Mouse (Mus musculus) heart, embryonic 14.5 days (tissue): ENCODE measurements around the gene Rasl12. TPM values are rescaled to one million over a fixed set of nuclear protein-coding genes. Genes with fewer than 3 reads are reported as not detected.

Experiments used
- ATAC-seq: fragments of 200-750 bp; cut with Nextera tagmentation; 2 replicates; pipeline ENCODE4 v1.8.0; 2017; ENCODE audit warnings: low read depth, moderate TSS enrichment; ENCODE audit not compliant: insufficient number of reproducible peaks, insufficient read depth, low FRiP score
- H3K27ac ChIP-seq, 2 experiments: fragments of 200-500 bp in 1 of 2; fragments of 300-500 bp in 1 of 2; sonication (generic) in 1 of 2; replicated peaks in 1 of 2; 2 replicates each; pipeline ENCODE4 v1.5.1; 2012 to 2014; ENCODE audit warnings: low read depth in 2 of 2, low read length in 2 of 2, control low read depth in 1 of 2, mild to moderate bottlenecking in 1 of 2, mixed read lengths in 1 of 2; ENCODE audit not compliant: control insufficient read depth in 1 of 2, insufficient read depth in 1 of 2
- H3K27me3 ChIP-seq: fragments of 300-500 bp; sonication (generic); 2 replicates; pipeline ENCODE4 v1.6.1; 2014; ENCODE audit warnings: mild to moderate bottlenecking, low read length, control low read depth; ENCODE audit not compliant: control insufficient read depth, insufficient read depth
- H3K36me3 ChIP-seq: fragments of 300-500 bp; sonication (generic); 2 replicates; pipeline ENCODE4 v1.6.1; 2014; ENCODE audit warnings: mild to moderate bottlenecking, control low read depth, low read length, mixed read lengths; ENCODE audit not compliant: control insufficient read depth, insufficient read depth
- H3K4me1 ChIP-seq, 2 experiments: fragments of 200-500 bp in 1 of 2; fragments of 300-500 bp in 1 of 2; sonication (generic) in 1 of 2; 2 replicates each; pipeline ENCODE4 v1.6.1; 2012 to 2014; ENCODE audit warnings: low read length in 2 of 2, control low read depth in 1 of 2, mixed read lengths in 1 of 2; ENCODE audit not compliant: control insufficient read depth in 2 of 2, insufficient read depth in 2 of 2
- H3K4me2 ChIP-seq: fragments of 300-500 bp; sonication (generic); 2 replicates; pipeline ENCODE4 v1.6.1; 2014; ENCODE audit warnings: mild to moderate bottlenecking, low read length
- H3K4me3 ChIP-seq, 2 experiments: fragments of 200-500 bp in 1 of 2; fragments of 300-500 bp in 1 of 2; sonication (generic) in 1 of 2; 2 replicates each; pipeline ENCODE4 v1.5.1; 2012 to 2014; ENCODE audit warnings: low read length in 2 of 2, mild to moderate bottlenecking in 2 of 2, control low read depth in 1 of 2, low read depth in 1 of 2, moderate library complexity in 1 of 2; ENCODE audit not compliant: control insufficient read depth in 1 of 2, insufficient read depth in 1 of 2
- H3K9ac ChIP-seq: fragments of 300-500 bp; sonication (generic); 2 replicates; pipeline ENCODE4 v1.6.1; 2014; ENCODE audit warnings: mild to moderate bottlenecking, low read length
- H3K9me3 ChIP-seq: fragments of 300-500 bp; sonication (generic); 2 replicates; pipeline ENCODE4 v1.6.1; 2016; ENCODE audit warnings: low read length, control low read depth; ENCODE audit not compliant: control insufficient read depth
- WGBS: fragments of 180-500 bp; shearing (Covaris S2); extraction: QIAGEN DNeasy Blood & Tissue Kit; methylation state at CpG from one replicate; pipeline ENCODE4 v1.1.7; 2014; 5-methylcytosine and 5-hydroxymethylcytosine counted together
- polyA plus RNA-seq: library from polyadenylated mRNA; unstranded; fragments of >200 nt; fragmentation: Nextera tagmentation; extraction: Ambion mirVana; gene quantifications from 2 replicates; pipeline ENCODE4 v1.2.1, GENCODE M21; 2014

Rasl12 gene
- polyA plus RNA-seq, 1 experiment from 2014 or later, result 6.1 TPM

GRCm38 (mm10) chr9:65394360-65394759, 3.9 kb upstream of the Rasl12 start:
- WGBS, result 51% methylated on average over 2 of the region's 2 CpGs
- no peak overlapping the region for H3K4me3 ChIP-seq
- H3K9me3 ChIP-seq, result no peaks in the 10 kb centered on the region
- no peak overlapping the region for H3K4me2 ChIP-seq
- peaks cover 3 to 13% of the 10 kb centered on the region in 2 experiments; a peak in 3 of 4 replicates for H3K4me1 ChIP-seq
- no peak for ATAC-seq
- no peak overlapping the region for H3K27ac ChIP-seq
- H3K27me3 ChIP-seq, result peaks cover 23% of the 10 kb centered on the region
- H3K9ac ChIP-seq, result no peak overlapping the region
- no peaks in the 10 kb centered on the region for H3K36me3 ChIP-seq

- peaks cover 8 to 9% of the 10 kb centered on the region in 2 experiments for H3K4me1 ChIP-seq
- no peak overlapping the region for H3K4me3 ChIP-seq
- H3K27ac ChIP-seq, result no peak overlapping the region
- 90% methylated on average over 6 of the region's 6 CpGs for WGBS
- no peaks in the 10 kb centered on the region for H3K9me3 ChIP-seq
- H3K9ac ChIP-seq, result no peak overlapping the region
- no peak overlapping the region for H3K4me2 ChIP-seq
- H3K36me3 ChIP-seq, result no peaks in the 10 kb centered on the region
- ATAC-seq, result no peak
- no peaks in the 10 kb centered on the region; the same call in 1 of the 2 replicates for H3K27me3 ChIP-seq
Measured at GRCm38 (mm10) chr9:65399934-65400333, 1.6 kb downstream of the Rasl12 start.

- peak overlapping the region in 1 of 2 experiments; percentile 64; a peak in 2 of 4 replicates for H3K27ac ChIP-seq
- H3K4me3 ChIP-seq, result no peak overlapping the region; a peak in 1 of 4 replicates
- peak overlapping the region; percentile 22; the same call in 1 of the 2 replicates for H3K9ac ChIP-seq
Measured at GRCm38 (mm10) chr9:65404331-65405183, 6.3 kb downstream of the Rasl12 start.

GRCm38 (mm10) chr9:65405184-65405449, 6.8 kb downstream of the Rasl12 start:
- no peaks in the 10 kb centered on the region for H3K9me3 ChIP-seq
- no peak overlapping the region for H3K4me3 ChIP-seq
- WGBS, result 80% methylated on average over 2 of the region's 2 CpGs
- peaks cover 2 to 8% of the 10 kb centered on the region in 2 experiments for H3K4me1 ChIP-seq
- no peak overlapping the region for H3K4me2 ChIP-seq
- no peak overlapping the region for H3K27ac ChIP-seq
- H3K9ac ChIP-seq, result no peak overlapping the region
- no peaks in the 10 kb centered on the region for H3K27me3 ChIP-seq
- H3K36me3 ChIP-seq, result no peaks in the 10 kb centered on the region
- ATAC-seq, result no peak

More at GRCm38 (mm10) chr9:65404331-65405183, 6.3 kb downstream of the Rasl12 start:
- Histone ChIP-seq H3K27me3 (no peaks in the 10 kb centered on the region), H3K4me1 (peaks cover 2 to 8% of the 10 kb centered on the region in 2 experiments), H3K9me3 (no peaks in the 10 kb centered on the region), H3K4me2 (peak overlapping the region; percentile 57), H3K36me3 (no peaks in the 10 kb centered on the region)
- ATAC-seq, result peak; percentile 46; the same call in 1 of the 2 replicates
- 41% methylated on average over 15 of the region's 15 CpGs for WGBS

- no peak overlapping the region for H3K4me3 ChIP-seq
- no peak for ATAC-seq
- H3K27me3 ChIP-seq, result no peaks in the 10 kb centered on the region
- H3K27ac ChIP-seq, result no peak overlapping the region
- no peaks in the 10 kb centered on the region for H3K36me3 ChIP-seq
- WGBS, result 71% methylated on average over 5 of the region's 5 CpGs
- no peaks in the 10 kb centered on the region for H3K9me3 ChIP-seq
- H3K9ac ChIP-seq, result no peak overlapping the region
- H3K4me1 ChIP-seq, result peaks cover 2 to 8% of the 10 kb centered on the region in 2 experiments
- no peak overlapping the region for H3K4me2 ChIP-seq
Measured at GRCm38 (mm10) chr9:65407327-65407726, 9.0 kb downstream of the Rasl12 start.

- Histone ChIP-seq H3K27me3 (no peaks in the 10 kb centered on the region), H3K36me3 (no peaks in the 10 kb centered on the region), H3K4me1 (peaks cover 2 to 8% of the 10 kb centered on the region in 2 experiments), H3K4me3 (no peak overlapping the region), H3K27ac (no peak overlapping the region), H3K9ac (no peak overlapping the region), H3K4me2 (no peak overlapping the region), H3K9me3 (no peaks in the 10 kb centered on the region)
- 62% methylated on average over 3 of the region's 3 CpGs for WGBS
- ATAC-seq, result no peak
Measured at GRCm38 (mm10) chr9:65407861-65408260, 9.6 kb downstream of the Rasl12 start.

GRCm38 (mm10) chr9:65408871-65409295, 10.6 kb downstream of the Rasl12 start:
- ATAC-seq, result no peak

More at GRCm38 (mm10) chr9:65408871-65409295, 10.6 kb downstream of the Rasl12 start:
- no peaks in the 10 kb centered on the region for H3K9me3 ChIP-seq
- no peaks in the 10 kb centered on the region for H3K27me3 ChIP-seq
- H3K4me3 ChIP-seq, result no peak overlapping the region
- H3K36me3 ChIP-seq, result no peaks in the 10 kb centered on the region
- peaks cover 2 to 6% of the 10 kb centered on the region in 2 experiments for H3K4me1 ChIP-seq
- H3K27ac ChIP-seq, result no peak overlapping the region
- WGBS, result 61% methylated on average over 5 of the region's 5 CpGs
- H3K9ac ChIP-seq, result no peak overlapping the region
- no peak overlapping the region for H3K4me2 ChIP-seq
